Mouse (Mus musculus) myocyte (in vitro differentiated cells): ENCODE measurements at regions not wholly inside any gene's neighbourhood (a gene's known extent, or its start where the extent isn't known, plus 50 kb on each side); places are given as distances from the start of the nearest gene placed in this dataset.

Experiments used
- H3K27me3 ChIP-seq: one replicate; pipeline ENCODE4 v1.6.1; 2011; ENCODE audit not compliant: control insufficient read depth, insufficient read depth, insufficient read length
- H3K36me3 ChIP-seq: one replicate; pipeline ENCODE4 v1.6.1; 2011; ENCODE audit not compliant: control insufficient read depth, insufficient read depth
- H3K4me2 ChIP-seq: one replicate; pipeline ENCODE4 v1.6.1; 2011; ENCODE audit warnings: low read depth, control low read depth
- H3K4me3 ChIP-seq: one replicate; pipeline ENCODE4 v1.5.1; 2011; ENCODE audit warnings: mild to moderate bottlenecking, control low read depth, moderate library complexity
- H3K79me2 ChIP-seq: one replicate; pipeline ENCODE4 v1.6.1; 2011; ENCODE audit not compliant: control insufficient read depth, insufficient read depth
- H3ac ChIP-seq: one replicate; pipeline ENCODE4 v1.6.1; 2011; ENCODE audit not compliant: control insufficient read depth, insufficient read length
- CEBPB ChIP-seq: IDR thresholded peaks from 2 replicates; pipeline ENCODE4 v1.6.1; 2011; ENCODE audit warnings: mild to moderate bottlenecking, moderate library complexity; ENCODE audit not compliant: poor library complexity, insufficient read depth, severe bottlenecking
- E2F4 ChIP-seq: IDR thresholded peaks from one replicate; pipeline ENCODE4 v1.6.1; 2011; ENCODE audit warnings: mild to moderate bottlenecking, control low read depth, moderate library complexity; ENCODE audit not compliant: insufficient read depth
- MAX ChIP-seq: IDR thresholded peaks from one replicate; pipeline ENCODE4 v1.6.1; 2011; ENCODE audit warnings: low read depth, mild to moderate bottlenecking, control low read depth
- MYOD1 ChIP-seq, 3 experiments: IDR thresholded peaks; one replicate each; pipeline ENCODE4 v1.6.1; 2011; ENCODE audit warnings: control low read depth in 2 of 3, low read depth in 2 of 3, mild to moderate bottlenecking in 2 of 3, moderate library complexity in 1 of 3; ENCODE audit not compliant: insufficient read length in 2 of 3, control insufficient read depth in 1 of 3
- MYOG ChIP-seq, 3 experiments: IDR thresholded peaks; one replicate each; pipeline ENCODE4 v1.6.1; 2011; ENCODE audit warnings: control low read depth in 2 of 3, low read depth in 2 of 3, mild to moderate bottlenecking in 2 of 3; ENCODE audit not compliant: insufficient read length in 2 of 3, control insufficient read depth in 1 of 3, insufficient read depth in 1 of 3
- POLR2A ChIP-seq: IDR thresholded peaks from one replicate; pipeline ENCODE4 v1.6.1; 2011; ENCODE audit warnings: low read depth, mild to moderate bottlenecking, control low read depth, moderate library complexity; ENCODE audit not compliant: insufficient read length
- POLR2AphosphoS2 ChIP-seq: IDR thresholded peaks from one replicate; pipeline ENCODE4 v1.6.1; 2011; ENCODE audit warnings: low read depth, control low read depth; ENCODE audit not compliant: insufficient read length
- REST ChIP-seq: IDR thresholded peaks from one replicate; pipeline ENCODE4 v1.6.1; 2011; ENCODE audit warnings: mild to moderate bottlenecking, control low read depth, moderate library complexity; ENCODE audit not compliant: insufficient read depth, insufficient read length
- SRF ChIP-seq: IDR thresholded peaks from one replicate; pipeline ENCODE4 v1.6.1; 2011; ENCODE audit warnings: low read depth; ENCODE audit not compliant: control insufficient read depth, insufficient read length
- TCF12 ChIP-seq: IDR thresholded peaks from one replicate; pipeline ENCODE4 v1.6.1; 2011; ENCODE audit warnings: mild to moderate bottlenecking, control low read depth; ENCODE audit not compliant: poor library complexity, insufficient read depth, severe bottlenecking
- TCF3 ChIP-seq: IDR thresholded peaks from one replicate; pipeline ENCODE4 v1.6.1; 2011; ENCODE audit warnings: low read depth, control low read depth; ENCODE audit not compliant: insufficient read length
- USF1 ChIP-seq: IDR thresholded peaks from one replicate; pipeline ENCODE4 v1.6.1; 2011; ENCODE audit warnings: low read depth, mild to moderate bottlenecking, control low read depth, moderate library complexity

DNA sequence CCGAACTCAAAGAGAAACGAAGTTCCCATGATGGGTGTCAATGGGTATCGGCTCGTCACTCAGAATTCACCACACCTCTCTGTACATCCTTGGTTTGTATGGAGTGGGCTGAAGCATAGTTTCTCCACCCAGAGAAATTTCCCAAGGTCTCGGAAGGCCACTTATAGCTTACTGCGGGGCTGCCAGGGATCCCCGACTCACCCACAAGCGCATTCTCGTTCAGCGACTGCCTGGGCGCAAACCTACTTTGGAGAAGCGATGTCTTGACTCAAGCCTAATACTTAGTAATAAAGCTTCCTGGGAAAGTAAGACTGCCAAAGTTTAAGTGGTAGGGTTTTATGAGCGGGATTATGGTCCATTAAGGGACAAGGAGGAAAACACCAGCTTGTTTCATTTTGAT is 303.4 kb upstream of the Nfe2l3 start:
- H3K4me3 ChIP-seq, result no peak overlapping the region
- no peak overlapping the region for H3K4me2 ChIP-seq
- H3K79me2 ChIP-seq, result no peaks in the 10 kb centered on the region
- no peaks in the 10 kb centered on the region for H3K36me3 ChIP-seq
- no peaks in the 10 kb centered on the region for H3K27me3 ChIP-seq
- no peak overlapping the region for H3ac ChIP-seq
- TF ChIP-seq SRF (no peak), MAX (no peak), TCF3 (no peak), POLR2A (no peak), USF1 (no peak), MYOD1 (IDR thresholded peaks at IDR 0.05; ENCODE audit: control insufficient read depth in 1 of 3, insufficient read length in 2 of 3, low read depth in 2 of 3) (no peak), MYOG (IDR thresholded peaks at IDR 0.05; ENCODE audit: control insufficient read depth in 1 of 3, insufficient read depth in 1 of 3, insufficient read length in 2 of 3, low read depth in 2 of 3) (no peak), E2F4 (no peak), REST (no peak), TCF12 (no peak), POLR2AphosphoS2 (no peak), CEBPB (no peak)

DNA sequence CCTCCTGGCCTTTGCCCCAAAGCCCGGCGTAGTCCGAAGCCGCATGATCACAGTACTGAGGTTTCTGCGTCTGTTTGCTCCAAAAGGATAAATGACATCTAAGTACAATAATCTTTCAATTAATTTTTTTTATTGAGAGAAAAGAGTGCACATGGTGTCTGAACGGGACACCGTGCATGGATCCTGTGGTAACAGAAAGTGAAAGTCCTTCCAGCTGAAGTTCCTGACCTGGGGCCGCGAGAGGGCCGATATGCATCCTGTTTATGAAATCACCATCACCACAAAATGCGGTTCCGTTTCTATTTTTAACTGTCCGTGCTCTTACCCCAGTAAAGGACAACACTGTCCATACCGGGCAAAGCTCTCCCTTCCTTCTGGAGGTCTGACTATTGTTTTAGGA is 302.9 kb upstream of the Nfe2l3 start:
- no peak overlapping the region for H3ac ChIP-seq
- no peaks in the 10 kb centered on the region for H3K36me3 ChIP-seq
- no peaks in the 10 kb centered on the region for H3K79me2 ChIP-seq
- no peak for TF ChIP-seq E2F4
- TF ChIP-seq POLR2A, result no peak
- no peak for TF ChIP-seq REST
- no peak for TF ChIP-seq TCF12
- TF ChIP-seq MYOG (IDR thresholded peaks at IDR 0.05; ENCODE audit: control insufficient read depth in 1 of 3, insufficient read depth in 1 of 3, insufficient read length in 2 of 3, low read depth in 2 of 3), result no peak
- no peak for TF ChIP-seq POLR2AphosphoS2
- no peak for TF ChIP-seq USF1
- TF ChIP-seq CEBPB, result no peak
- H3K4me2 ChIP-seq, result no peak overlapping the region
- H3K4me3 ChIP-seq, result no peak overlapping the region
- no peaks in the 10 kb centered on the region for H3K27me3 ChIP-seq

DNA sequence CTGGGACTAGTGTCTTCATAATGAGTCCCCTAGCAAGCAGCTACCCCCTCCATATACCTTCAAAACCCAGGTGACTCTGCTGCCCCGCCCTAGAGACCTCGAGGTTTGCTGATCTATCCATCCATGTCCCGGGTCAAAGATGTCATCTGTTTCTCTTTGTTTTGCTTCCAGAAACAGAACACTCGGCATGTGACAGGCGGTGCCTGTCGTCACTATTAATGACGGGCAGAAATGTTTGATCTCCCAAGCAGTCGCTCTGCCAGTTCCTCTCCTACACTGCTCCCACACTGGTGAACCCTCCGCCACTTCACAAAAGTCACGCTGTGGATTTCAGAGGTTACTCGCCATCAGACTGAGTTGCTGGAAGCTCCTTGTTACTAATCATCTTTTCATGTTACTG is 287.7 kb upstream of the Nfe2l3 start:
- Histone ChIP-seq H3ac (no peak overlapping the region), H3K4me2 (no peak overlapping the region), H3K79me2 (no peaks in the 10 kb centered on the region), H3K36me3 (no peaks in the 10 kb centered on the region), H3K27me3 (peaks cover 46% of the 10 kb centered on the region), H3K4me3 (no peak overlapping the region)
- TF ChIP-seq TCF3, result no peak
- no peak for TF ChIP-seq SRF
- TF ChIP-seq TCF12, result no peak
- TF ChIP-seq POLR2A, result no peak
- no peak for TF ChIP-seq E2F4
- TF ChIP-seq REST, result no peak
- no peak for TF ChIP-seq MYOG (IDR thresholded peaks at IDR 0.05; ENCODE audit: control insufficient read depth in 1 of 3, insufficient read depth in 1 of 3, insufficient read length in 2 of 3, low read depth in 2 of 3)

DNA sequence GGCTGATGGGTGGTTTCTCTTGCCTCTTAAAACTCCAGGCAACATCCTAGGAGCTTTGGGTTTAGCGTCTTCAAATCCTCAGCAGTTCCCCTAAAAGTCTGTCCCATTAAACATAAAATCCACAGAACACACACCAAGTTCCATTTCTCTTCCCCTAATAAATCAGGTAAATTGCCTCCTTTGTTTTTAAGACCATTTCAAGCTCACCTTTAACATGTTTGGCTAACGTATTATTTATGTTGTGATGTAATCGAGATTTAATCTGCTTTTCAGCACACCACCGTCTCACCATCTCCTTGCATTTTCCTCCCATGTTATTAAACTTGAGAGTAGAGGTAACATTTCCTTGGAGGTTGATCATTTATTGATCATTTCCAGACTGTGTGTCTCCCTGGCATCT is 286.6 kb upstream of the Nfe2l3 start:
- H3K4me3 ChIP-seq, result no peak overlapping the region
- TF ChIP-seq USF1, result no peak
- no peak for TF ChIP-seq POLR2A
- TF ChIP-seq CEBPB, result no peak
- TF ChIP-seq TCF3, result no peak
- TF ChIP-seq REST, result no peak
- TF ChIP-seq TCF12, result no peak
- no peak for TF ChIP-seq MYOD1 (IDR thresholded peaks at IDR 0.05; ENCODE audit: control insufficient read depth in 1 of 3, insufficient read length in 2 of 3, low read depth in 2 of 3)
- TF ChIP-seq MYOG (IDR thresholded peaks at IDR 0.05; ENCODE audit: control insufficient read depth in 1 of 3, insufficient read depth in 1 of 3, insufficient read length in 2 of 3, low read depth in 2 of 3), result no peak
- H3ac ChIP-seq, result no peak overlapping the region
- H3K79me2 ChIP-seq, result no peaks in the 10 kb centered on the region
- no peaks in the 10 kb centered on the region for H3K36me3 ChIP-seq
- peaks cover 46% of the 10 kb centered on the region for H3K27me3 ChIP-seq
- H3K4me2 ChIP-seq, result no peak overlapping the region

DNA sequence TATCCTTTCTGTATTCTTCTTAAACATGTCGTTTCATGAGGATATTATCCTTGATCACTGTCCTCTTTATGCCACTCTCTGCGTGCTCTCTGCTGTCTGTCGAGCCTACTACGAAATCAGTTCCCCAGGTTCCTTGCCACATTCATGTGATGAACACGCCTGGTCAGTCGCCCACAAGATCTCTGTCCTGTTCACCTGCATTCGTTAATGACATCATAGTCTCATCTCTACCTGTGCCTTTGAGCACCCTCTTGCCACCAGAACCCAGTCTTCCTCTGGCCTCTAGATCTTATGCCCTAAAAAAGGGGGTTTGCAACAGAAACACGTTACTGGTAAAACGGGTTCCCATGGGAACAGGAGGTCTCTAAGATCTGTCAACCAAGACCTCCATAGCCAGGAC is 283.6 kb upstream of the Nfe2l3 start:
- Histone ChIP-seq H3K27me3 (peaks cover 48% of the 10 kb centered on the region), H3K36me3 (no peaks in the 10 kb centered on the region), H3K79me2 (no peaks in the 10 kb centered on the region), H3ac (no peak overlapping the region), H3K4me2 (no peak overlapping the region), H3K4me3 (no peak overlapping the region)
- TF ChIP-seq REST (no peak), SRF (no peak), TCF3 (no peak), MAX (no peak), CEBPB (no peak), TCF12 (no peak), E2F4 (no peak), MYOD1 (IDR thresholded peaks at IDR 0.05; ENCODE audit: control insufficient read depth in 1 of 3, insufficient read length in 2 of 3, low read depth in 2 of 3) (no peak), MYOG (IDR thresholded peaks at IDR 0.05; ENCODE audit: control insufficient read depth in 1 of 3, insufficient read depth in 1 of 3, insufficient read length in 2 of 3, low read depth in 2 of 3) (no peak), POLR2A (no peak), POLR2AphosphoS2 (no peak), USF1 (no peak)
